Mouse (Mus musculus): ENCODE data around the gene Mybph.

GRCm38 (mm10) chr1:134160404-134160803 is 32.8 kb upstream of the Mybph start:
- TF ChIP-seq CTCF (IDR thresholded peaks at IDR 0.05; ENCODE audit: low read depth) (no peak), EP300 (IDR thresholded peaks at IDR 0.05; ENCODE audit: low read depth) (no peak)
